Mouse (Mus musculus) midbrain, embryonic 15.5 days (tissue): ENCODE results near the gene Polr2f. TPM values are rescaled to one million over a fixed set of nuclear protein-coding genes. Genes with fewer than 3 reads are reported as not detected.

ENCODE experiments used
- ATAC-seq: fragments of 200-750 bp; cut with Nextera tagmentation; replicated peaks from 2 replicates; pipeline ENCODE4 v1.8.0; 2017; ENCODE audit warnings: moderate TSS enrichment
- H3K27ac ChIP-seq: fragments of 300-500 bp; sonication (generic); 2 replicates; pipeline ENCODE4 v1.5.1; 2015; ENCODE audit warnings: mild to moderate bottlenecking, inconsistent platforms
- H3K27me3 ChIP-seq: fragments of 300-500 bp; sonication (generic); replicated peaks from 2 replicates; pipeline ENCODE4 v1.6.1; 2015; ENCODE audit warnings: inconsistent platforms
- H3K36me3 ChIP-seq: fragments of 300-500 bp; sonication (generic); replicated peaks from 2 replicates; pipeline ENCODE4 v1.6.1; 2015; ENCODE audit warnings: inconsistent platforms
- H3K4me1 ChIP-seq: fragments of 300-500 bp; sonication (generic); 2 replicates; pipeline ENCODE4 v1.6.1; 2015; ENCODE audit warnings: inconsistent platforms
- H3K4me2 ChIP-seq: fragments of 300-500 bp; sonication (generic); 2 replicates; pipeline ENCODE4 v1.6.1; 2015; ENCODE audit warnings: inconsistent platforms, mild to moderate bottlenecking, moderate library complexity
- H3K4me3 ChIP-seq: fragments of 300-500 bp; sonication (generic); 2 replicates; pipeline ENCODE4 v1.5.1; 2015; ENCODE audit warnings: mild to moderate bottlenecking, inconsistent platforms
- H3K9ac ChIP-seq: fragments of 300-500 bp; sonication (generic); 2 replicates; pipeline ENCODE4 v1.6.1; 2015; ENCODE audit warnings: mild to moderate bottlenecking, inconsistent platforms
- H3K9me3 ChIP-seq: fragments of 300-500 bp; sonication (generic); 2 replicates; pipeline ENCODE4 v1.6.1; 2016; ENCODE audit warnings: inconsistent platforms
- WGBS: fragments of 180-500 bp; shearing (Covaris S2); methylation state at CpG from one replicate; pipeline ENCODE4 v1.1.7; 2015; ENCODE audit warnings: mixed read lengths; 5-methylcytosine and 5-hydroxymethylcytosine counted together
- polyA plus RNA-seq: library from polyadenylated mRNA; unstranded; fragments of >200 nt; fragmentation: Nextera tagmentation; extraction: Ambion mirVana; gene quantifications from 2 replicates; pipeline ENCODE4 v1.2.1, GENCODE M21; 2015

Polr2f gene
- 229 and 243 TPM in 2 replicates for polyA plus RNA-seq

DNA sequence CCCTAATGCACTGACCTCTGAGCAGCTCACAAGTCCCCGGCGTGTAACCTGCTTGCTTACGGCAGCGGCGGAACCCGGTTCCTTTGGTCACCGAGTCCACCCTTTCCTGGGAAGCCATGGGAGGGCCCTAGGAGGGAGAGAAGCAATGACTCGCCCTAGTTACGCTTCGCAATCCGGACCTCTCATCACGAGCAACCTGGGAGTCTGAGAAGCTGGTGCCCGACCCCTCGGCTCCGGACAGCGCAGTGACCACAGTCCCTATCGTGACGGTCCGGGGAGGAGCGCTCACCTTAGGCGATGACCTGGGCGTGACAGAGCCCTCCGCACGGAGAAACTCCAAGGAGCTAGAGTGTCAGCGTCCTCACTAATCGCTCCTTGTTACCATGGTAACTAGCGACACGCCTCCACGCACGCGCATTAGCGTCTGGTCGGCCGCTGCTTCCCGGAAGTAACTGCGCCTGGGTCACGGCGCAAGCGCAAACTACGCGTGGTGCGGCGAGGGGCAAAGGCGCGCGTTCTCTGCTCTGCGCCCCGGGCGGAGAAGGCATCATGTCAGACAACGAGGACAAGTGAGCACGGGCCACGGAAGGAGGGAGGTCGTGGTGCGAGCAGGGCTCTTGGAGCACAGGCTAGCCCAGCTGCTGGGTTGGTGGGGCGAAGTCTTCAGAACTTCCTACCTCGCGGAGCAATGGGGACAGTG is at the start of gene Polr2f, which contains the start of gene 1700088E04Rik:
Gene Polr2f (plus strand): TSS at position 144 of the 700 bp plus-strand sequence.
Gene 1700088E04Rik (minus strand): TSS at position 388 of the 700 bp plus-strand sequence.
- peak within 1 kb of the TSS; percentile 78 for H3K9ac ChIP-seq
- H3K27ac ChIP-seq, result peak within 1 kb of the TSS; percentile 31; the same call in 1 of the 2 replicates
- peak; percentile 91 for ATAC-seq
- WGBS, result under 1% methylated on average over 57 of the region's 57 CpGs
- H3K27me3 ChIP-seq, result no peaks in the 10 kb centered on the region
- H3K36me3 ChIP-seq, result peaks cover 11% of the 10 kb centered on the region
- peak within 1 kb of the TSS; percentile 91 for H3K4me3 ChIP-seq
- peak within 1 kb of the TSS; percentile 90 for H3K4me2 ChIP-seq
- H3K4me1 ChIP-seq, result peaks cover 27% of the 10 kb centered on the region
- H3K9me3 ChIP-seq, result no peaks in the 10 kb centered on the region

- Histone ChIP-seq H3K9me3 (no peaks in the 10 kb centered on the region), H3K9ac (no peak overlapping the region), H3K4me2 (no peak overlapping the region), H3K4me3 (no peak overlapping the region), H3K36me3 (peaks cover 59% of the 10 kb centered on the region), H3K27me3 (no peaks in the 10 kb centered on the region), H3K4me1 (no peaks in the 10 kb centered on the region), H3K27ac (no peak overlapping the region)
- 92% methylated on average over 6 of the region's 6 CpGs for WGBS
- ATAC-seq, result no peak
Observed at GRCm38 (mm10) chr15:79092284-79092683, 48.5 kb upstream of the Polr2f start.

GRCm38 (mm10) chr15:79093083-79093839 is 47.5 kb upstream of the Polr2f start:
- Histone ChIP-seq H3K9me3 (no peaks in the 10 kb centered on the region), H3K4me1 (no peaks in the 10 kb centered on the region), H3K36me3 (peaks cover 54% of the 10 kb centered on the region), H3K27me3 (no peaks in the 10 kb centered on the region), H3K9ac (no peak overlapping the region), H3K27ac (no peak overlapping the region), H3K4me2 (no peak overlapping the region), H3K4me3 (no peak overlapping the region)
- ATAC-seq, result no peak
- WGBS, result 74% methylated on average over 7 of the region's 7 CpGs

GRCm38 (mm10) chr15:79095483-79095882 is 45.3 kb upstream of the Polr2f start:
- 80% methylated on average over 5 of the region's 5 CpGs for WGBS
- ATAC-seq, result no peak
- H3K36me3 ChIP-seq, result peaks cover 36% of the 10 kb centered on the region

DNA sequence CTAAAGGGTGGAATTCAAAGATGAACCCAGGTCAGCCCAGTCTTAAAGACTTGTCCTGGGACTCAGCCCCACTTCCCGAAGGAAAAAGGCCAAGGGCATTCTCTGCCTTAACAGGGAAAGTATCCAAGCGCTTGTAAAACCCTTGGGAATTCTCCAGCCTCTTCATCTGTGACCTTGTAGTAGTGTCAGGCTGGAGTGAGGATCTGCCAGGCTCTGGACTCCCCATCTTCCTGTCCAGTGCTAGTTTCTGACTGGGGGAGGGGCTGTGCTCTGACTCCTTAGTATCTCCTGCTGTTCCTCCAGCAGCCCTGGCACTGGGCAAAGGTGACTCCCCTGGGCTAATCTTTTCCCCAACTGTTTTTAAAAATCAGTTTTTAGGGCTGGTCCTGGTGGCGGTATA is 44.3 kb upstream of the Polr2f start:
- ATAC-seq, result no peak
- Histone ChIP-seq H3K9ac (no peak overlapping the region), H3K36me3 (peaks cover 32% of the 10 kb centered on the region)

More at GRCm38 (mm10) chr15:79095483-79095882, 45.3 kb upstream of the Polr2f start:
- no peak overlapping the region for H3K4me2 ChIP-seq
- no peaks in the 10 kb centered on the region for H3K9me3 ChIP-seq
- H3K9ac ChIP-seq, result no peak overlapping the region
- H3K27ac ChIP-seq, result no peak overlapping the region
- no peaks in the 10 kb centered on the region for H3K27me3 ChIP-seq
- no peaks in the 10 kb centered on the region for H3K4me1 ChIP-seq
- no peak overlapping the region for H3K4me3 ChIP-seq

GRCm38 (mm10) chr15:79097135-79097534 is 43.7 kb upstream of the Polr2f start:
- no peak overlapping the region for H3K4me2 ChIP-seq
- peaks cover 28% of the 10 kb centered on the region for H3K36me3 ChIP-seq
- no peaks in the 10 kb centered on the region for H3K27me3 ChIP-seq
- no peak overlapping the region for H3K9ac ChIP-seq
- WGBS, result 47% methylated on average over 2 of the region's 2 CpGs
- ATAC-seq, result no peak
- H3K9me3 ChIP-seq, result no peaks in the 10 kb centered on the region
- no peaks in the 10 kb centered on the region for H3K4me1 ChIP-seq
- H3K27ac ChIP-seq, result 0 out of 2 replicates have a peak overlapping the region, but pooled peaks have one; percentile 14
- no peak overlapping the region for H3K4me3 ChIP-seq

More for the DNA sequence above, 44.3 kb upstream of the Polr2f start:
- 69% methylated on average over 3 of the region's 3 CpGs for WGBS
- H3K9me3 ChIP-seq, result no peaks in the 10 kb centered on the region
- no peaks in the 10 kb centered on the region for H3K4me1 ChIP-seq
- H3K27ac ChIP-seq, result no peak overlapping the region
- no peaks in the 10 kb centered on the region for H3K27me3 ChIP-seq
- no peak overlapping the region for H3K4me2 ChIP-seq
- H3K4me3 ChIP-seq, result no peak overlapping the region

DNA sequence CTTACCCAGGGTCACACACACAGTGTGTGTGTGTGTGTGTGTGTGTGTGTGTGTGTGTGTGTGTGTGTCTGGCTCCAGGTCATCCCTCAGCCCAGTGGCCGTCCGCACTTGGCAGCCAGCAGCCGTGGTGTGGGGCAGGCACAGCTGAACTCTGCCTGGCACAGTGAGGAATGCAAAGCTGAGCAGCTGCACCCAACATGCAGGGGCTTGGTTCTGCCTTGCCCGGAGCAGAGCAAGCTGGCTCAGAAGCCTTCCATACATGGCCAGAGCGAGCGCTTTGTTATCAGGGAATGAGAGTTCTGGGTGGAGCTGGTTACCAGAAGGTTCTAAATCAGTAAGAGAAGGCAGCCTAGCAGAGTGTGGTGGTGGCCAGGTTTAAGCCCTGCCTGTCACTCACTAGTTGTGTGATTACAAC is 43.2 kb upstream of the Polr2f start:
- Histone ChIP-seq H3K4me3 (no peak overlapping the region), H3K36me3 (peaks cover 23% of the 10 kb centered on the region), H3K9ac (no peak overlapping the region), H3K9me3 (no peaks in the 10 kb centered on the region), H3K27me3 (no peaks in the 10 kb centered on the region), H3K27ac (0 out of 2 replicates have a peak overlapping the region, but pooled peaks have one; percentile 14), H3K4me2 (no peak overlapping the region), H3K4me1 (no peaks in the 10 kb centered on the region)
- no peak for ATAC-seq
- WGBS, result 53% methylated on average over 6 of the region's 6 CpGs

GRCm38 (mm10) chr15:79098220-79098619 is 42.6 kb upstream of the Polr2f start:
- Histone ChIP-seq H3K4me2 (no peak overlapping the region), H3K27ac (no peak overlapping the region), H3K27me3 (no peaks in the 10 kb centered on the region), H3K36me3 (peaks cover 19% of the 10 kb centered on the region), H3K4me3 (no peak overlapping the region), H3K9ac (no peak overlapping the region), H3K9me3 (no peaks in the 10 kb centered on the region), H3K4me1 (no peaks in the 10 kb centered on the region)
- WGBS, result 75% methylated on average over 5 of the region's 5 CpGs
- ATAC-seq, result no peak

DNA sequence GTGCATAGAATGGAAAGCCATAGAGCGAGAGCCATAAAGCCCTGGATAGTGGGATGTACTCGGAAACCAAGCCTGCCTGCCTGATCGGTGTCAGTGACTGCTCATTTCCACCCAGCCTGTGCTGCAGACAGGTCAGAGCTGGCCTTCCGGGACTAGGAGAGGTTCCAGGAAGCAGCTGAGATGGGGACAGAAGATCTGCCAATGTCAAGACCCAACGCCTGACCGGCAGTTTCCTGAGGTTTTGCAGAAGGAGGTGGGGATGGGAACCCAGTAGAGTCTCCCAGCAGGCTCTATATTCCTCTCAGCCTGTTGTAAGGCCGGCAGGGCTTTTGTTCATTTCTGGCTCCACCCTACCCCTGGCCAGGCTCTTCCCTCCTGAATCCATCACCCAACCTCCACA is 41.9 kb upstream of the Polr2f start:
- 46% methylated on average over 7 of the region's 7 CpGs for WGBS
- Histone ChIP-seq H3K27ac (no peak overlapping the region), H3K9ac (no peak overlapping the region), H3K4me2 (no peak overlapping the region), H3K27me3 (no peaks in the 10 kb centered on the region), H3K4me3 (no peak overlapping the region), H3K4me1 (no peaks in the 10 kb centered on the region), H3K36me3 (peaks cover 12% of the 10 kb centered on the region), H3K9me3 (no peaks in the 10 kb centered on the region)
- no peak for ATAC-seq

DNA sequence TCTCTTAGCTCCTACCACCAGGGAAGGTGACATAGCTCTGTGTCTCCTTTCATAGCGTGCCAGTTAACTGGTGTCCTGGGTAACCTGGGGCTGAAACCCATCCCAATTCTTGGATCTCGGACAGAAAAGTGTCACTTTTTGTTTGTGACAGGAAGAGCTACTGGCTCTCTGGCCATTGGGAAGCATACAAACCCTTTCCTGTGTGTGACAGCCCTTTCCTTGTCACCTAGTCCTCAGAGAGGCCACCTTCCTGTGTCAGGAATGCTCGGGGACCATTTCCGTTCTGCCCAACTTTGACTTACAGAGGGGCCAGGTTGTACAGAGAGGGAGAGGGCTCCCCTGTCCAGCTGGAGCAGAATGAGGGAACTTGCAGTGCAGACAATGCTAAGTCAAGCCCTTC is 41.4 kb upstream of the Polr2f start:
- ATAC-seq, result no peak
- Histone ChIP-seq H3K27ac (no peak overlapping the region), H3K4me1 (no peaks in the 10 kb centered on the region), H3K27me3 (no peaks in the 10 kb centered on the region), H3K36me3 (peaks cover 6% of the 10 kb centered on the region; the same call in 1 of the 2 replicates), H3K4me2 (no peak overlapping the region), H3K9ac (no peak overlapping the region), H3K4me3 (no peak overlapping the region), H3K9me3 (no peaks in the 10 kb centered on the region)
- 65% methylated on average over 4 of the region's 4 CpGs for WGBS

DNA sequence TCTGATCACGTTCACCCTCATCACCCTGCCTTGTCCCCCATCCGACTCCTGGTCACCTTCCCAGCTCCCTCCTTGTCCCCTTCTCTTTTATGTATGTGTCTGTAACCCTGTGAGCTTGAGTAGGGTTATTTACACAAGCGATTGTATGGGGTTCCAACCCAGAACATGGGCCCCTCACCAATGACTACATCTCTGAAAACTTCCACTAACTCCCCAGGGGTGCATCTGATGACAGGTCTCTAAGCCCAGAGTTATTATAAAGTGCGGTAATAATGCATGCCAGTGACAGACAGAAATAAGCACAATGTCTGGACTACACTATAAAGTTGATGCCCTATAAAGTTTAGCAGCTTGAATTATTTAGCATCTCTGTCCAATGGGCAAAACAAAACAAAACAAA is 40.4 kb upstream of the Polr2f start:
- Histone ChIP-seq H3K27me3 (no peaks in the 10 kb centered on the region), H3K27ac (no peak overlapping the region), H3K4me1 (no peaks in the 10 kb centered on the region), H3K4me2 (no peak overlapping the region), H3K9ac (no peak overlapping the region), H3K36me3 (0 out of 2 replicates have a peak, but pooled peaks cover 2% of the 10 kb centered on the region), H3K9me3 (no peaks in the 10 kb centered on the region), H3K4me3 (no peak overlapping the region)
- 79% methylated on average over 4 of the region's 4 CpGs for WGBS
- no peak for ATAC-seq

- no peak overlapping the region for H3K27ac ChIP-seq
- no peak overlapping the region for H3K9ac ChIP-seq
- no peak overlapping the region for H3K4me3 ChIP-seq
- H3K9me3 ChIP-seq, result no peaks in the 10 kb centered on the region
- no peak overlapping the region for H3K4me2 ChIP-seq
- H3K27me3 ChIP-seq, result no peaks in the 10 kb centered on the region
- no peak for ATAC-seq
- no peaks in the 10 kb centered on the region for H3K4me1 ChIP-seq
- no peaks in the 10 kb centered on the region for H3K36me3 ChIP-seq
Observed at GRCm38 (mm10) chr15:79101531-79101930, 39.3 kb upstream of the Polr2f start.
